Mouse (Mus musculus): Measurements from ENCODE around the gene Sema4b. TPM values are rescaled to one million over a fixed set of nuclear protein-coding genes. Genes with fewer than 3 reads are reported as not detected.

Sema4b gene
- polyA plus RNA-seq, 1 experiment from 2014 or later, result 8.3 TPM

DNA sequence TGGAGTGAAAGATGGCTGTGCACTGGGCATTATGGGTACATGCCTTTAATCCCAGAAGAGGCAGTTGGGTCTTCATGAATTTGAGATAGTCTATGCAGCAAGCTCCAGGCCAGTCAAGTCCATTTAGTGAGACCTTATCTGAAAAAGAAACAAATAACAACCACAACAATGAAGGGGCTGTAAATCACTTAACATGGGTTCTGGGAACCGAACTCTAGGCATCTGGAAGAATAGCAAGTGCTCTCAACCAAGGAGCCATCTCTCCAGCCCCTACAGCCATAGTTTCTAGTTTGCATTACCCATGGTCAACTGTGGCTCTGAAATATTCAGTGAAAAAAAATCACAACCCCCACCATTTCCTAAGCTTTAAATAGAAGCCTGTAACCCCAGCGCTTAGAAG lies 16.8 kb upstream of the Sema4b start:
- no peaks in the 10 kb centered on the region for H3K9me3 ChIP-seq (ENCODE audit: control insufficient read depth, low read length)
- DNase-seq (ENCODE audit: low spot score) (no peak), ATAC-seq (ENCODE audit: insufficient number of reproducible peaks, low FRiP score, low TSS enrichment, low read depth) (no peak)
- no peaks in the 10 kb centered on the region for H3K27me3 ChIP-seq (ENCODE audit: control insufficient read depth, insufficient read depth, low read length)
- no peaks in the 10 kb centered on the region for H3K36me3 ChIP-seq (ENCODE audit: control insufficient read depth, insufficient read depth, low read length)
- H3K4me1 ChIP-seq (ENCODE audit: control insufficient read depth, insufficient read depth, low read length), result no peaks in the 10 kb centered on the region
- no peak overlapping the region for H3K4me2 ChIP-seq (ENCODE audit: low read depth, severe bottlenecking)
- 77% methylated on average over 2 of the region's 2 CpGs for WGBS
- H3K4me3 ChIP-seq (ENCODE audit: low read depth, low read length), result no peak overlapping the region
- H3K9ac ChIP-seq (ENCODE audit: low read length), result no peak overlapping the region
- no peak overlapping the region for H3K27ac ChIP-seq (replicated peaks; ENCODE audit: low read depth, low read length)

- Histone ChIP-seq H3K9ac (ENCODE audit: low read length) (no peak overlapping the region), H3K4me1 (ENCODE audit: control insufficient read depth, insufficient read depth, low read length) (no peaks in the 10 kb centered on the region), H3K27me3 (ENCODE audit: control insufficient read depth, insufficient read depth, low read length) (no peaks in the 10 kb centered on the region), H3K36me3 (ENCODE audit: control insufficient read depth, insufficient read depth, low read length) (no peaks in the 10 kb centered on the region), H3K4me3 (ENCODE audit: low read depth, low read length) (no peak overlapping the region), H3K4me2 (ENCODE audit: low read depth, severe bottlenecking) (no peak overlapping the region), H3K9me3 (ENCODE audit: control insufficient read depth, low read length) (no peaks in the 10 kb centered on the region), H3K27ac (replicated peaks; ENCODE audit: low read depth, low read length) (no peak overlapping the region)
- no peak for DNase-seq (ENCODE audit: low spot score)
- WGBS, result 60% methylated on average over 8 of the region's 8 CpGs
- no peak for ATAC-seq (ENCODE audit: insufficient number of reproducible peaks, low FRiP score, low TSS enrichment, low read depth)
These were observed 15.3 kb upstream of the Sema4b start for GRCm38 (mm10) chr7:80171345-80171744.

GRCm38 (mm10) chr7:80172069-80172956 lies 14.3 kb upstream of the Sema4b start:
- Histone ChIP-seq H3K4me2 (ENCODE audit: low read depth, severe bottlenecking) (no peak overlapping the region), H3K9ac (ENCODE audit: low read length) (no peak overlapping the region), H3K27ac (replicated peaks; ENCODE audit: low read depth, low read length) (no peak overlapping the region), H3K9me3 (ENCODE audit: control insufficient read depth, low read length) (no peaks in the 10 kb centered on the region), H3K27me3 (ENCODE audit: control insufficient read depth, insufficient read depth, low read length) (no peaks in the 10 kb centered on the region), H3K36me3 (ENCODE audit: control insufficient read depth, insufficient read depth, low read length) (no peaks in the 10 kb centered on the region), H3K4me1 (ENCODE audit: control insufficient read depth, insufficient read depth, low read length) (no peaks in the 10 kb centered on the region), H3K4me3 (ENCODE audit: low read depth, low read length) (no peak overlapping the region)
- no peak for DNase-seq (ENCODE audit: low spot score)
- 74% methylated on average over 8 of the region's 8 CpGs for WGBS
- ATAC-seq (ENCODE audit: insufficient number of reproducible peaks, low FRiP score, low TSS enrichment, low read depth), result no peak

DNA sequence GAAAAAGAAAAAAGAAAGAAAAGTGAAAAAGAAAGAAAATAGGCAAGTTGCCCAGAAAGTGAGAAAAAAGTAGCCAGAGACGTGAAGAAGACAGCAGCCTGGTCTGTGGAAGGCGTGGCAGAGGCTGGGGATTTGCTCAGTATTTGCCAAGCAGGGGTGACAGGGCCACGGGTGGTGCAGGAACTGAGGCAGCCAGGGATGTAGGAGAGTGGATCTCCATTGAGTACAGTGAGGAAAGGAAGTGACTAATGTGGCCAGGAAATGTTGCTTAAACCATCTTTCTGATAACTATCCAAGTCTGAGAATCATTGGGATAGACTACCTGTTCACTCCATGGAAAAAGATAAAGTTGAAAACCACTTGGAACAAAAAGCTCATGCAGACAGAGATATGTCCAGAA lies 10.5 kb upstream of the Sema4b start:
- Histone ChIP-seq H3K4me3 (ENCODE audit: low read depth, low read length) (no peak overlapping the region), H3K4me2 (ENCODE audit: low read depth, severe bottlenecking) (no peak overlapping the region), H3K9me3 (ENCODE audit: control insufficient read depth, low read length) (no peaks in the 10 kb centered on the region), H3K9ac (ENCODE audit: low read length) (no peak overlapping the region), H3K4me1 (ENCODE audit: control insufficient read depth, insufficient read depth, low read length) (no peaks in the 10 kb centered on the region), H3K27me3 (ENCODE audit: control insufficient read depth, insufficient read depth, low read length) (no peaks in the 10 kb centered on the region), H3K36me3 (ENCODE audit: control insufficient read depth, insufficient read depth, low read length) (no peaks in the 10 kb centered on the region), H3K27ac (replicated peaks; ENCODE audit: low read depth, low read length) (no peak overlapping the region)
- WGBS, result 78% methylated on average over 3 of the region's 3 CpGs
- DNase-seq (ENCODE audit: low spot score) (no peak), ATAC-seq (ENCODE audit: insufficient number of reproducible peaks, low FRiP score, low TSS enrichment, low read depth) (no peak)

DNA sequence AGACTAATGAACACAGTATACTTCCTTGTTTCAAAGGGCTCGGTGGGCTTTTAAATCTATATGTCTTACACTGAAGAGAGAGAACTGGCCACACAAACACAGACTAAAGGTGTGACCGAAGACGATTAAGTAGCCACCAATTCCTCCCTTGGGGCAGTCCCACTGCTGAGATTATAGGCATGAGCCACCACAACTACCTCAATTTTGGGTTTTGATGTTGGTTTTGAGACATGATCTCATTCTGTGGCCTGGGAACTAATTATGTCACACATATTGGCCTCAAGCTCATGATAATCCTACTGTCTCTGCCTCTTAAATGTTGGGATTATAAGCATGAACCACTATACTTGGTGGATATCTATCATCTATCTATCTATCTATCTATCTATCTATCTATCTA lies 9.2 kb upstream of the Sema4b start:
- no peaks in the 10 kb centered on the region for H3K36me3 ChIP-seq (ENCODE audit: control insufficient read depth, insufficient read depth, low read length)
- no peak overlapping the region for H3K27ac ChIP-seq (replicated peaks; ENCODE audit: low read depth, low read length)
- whole genome bisulfite sequencing, result 98% methylated on average over 3 of the region's 3 CpGs
- H3K27me3 ChIP-seq (ENCODE audit: control insufficient read depth, insufficient read depth, low read length), result no peaks in the 10 kb centered on the region
- H3K9ac ChIP-seq (ENCODE audit: low read length), result no peak overlapping the region
- no peaks in the 10 kb centered on the region for H3K4me1 ChIP-seq (ENCODE audit: control insufficient read depth, insufficient read depth, low read length)
- no peak for ATAC-seq (ENCODE audit: insufficient number of reproducible peaks, low FRiP score, low TSS enrichment, low read depth)
- H3K4me2 ChIP-seq (ENCODE audit: low read depth, severe bottlenecking), result no peak overlapping the region
- no peak overlapping the region for H3K4me3 ChIP-seq (ENCODE audit: low read depth, low read length)
- DNase-seq (ENCODE audit: low spot score), result no peak
- H3K9me3 ChIP-seq (ENCODE audit: control insufficient read depth, low read length), result no peaks in the 10 kb centered on the region

DNA sequence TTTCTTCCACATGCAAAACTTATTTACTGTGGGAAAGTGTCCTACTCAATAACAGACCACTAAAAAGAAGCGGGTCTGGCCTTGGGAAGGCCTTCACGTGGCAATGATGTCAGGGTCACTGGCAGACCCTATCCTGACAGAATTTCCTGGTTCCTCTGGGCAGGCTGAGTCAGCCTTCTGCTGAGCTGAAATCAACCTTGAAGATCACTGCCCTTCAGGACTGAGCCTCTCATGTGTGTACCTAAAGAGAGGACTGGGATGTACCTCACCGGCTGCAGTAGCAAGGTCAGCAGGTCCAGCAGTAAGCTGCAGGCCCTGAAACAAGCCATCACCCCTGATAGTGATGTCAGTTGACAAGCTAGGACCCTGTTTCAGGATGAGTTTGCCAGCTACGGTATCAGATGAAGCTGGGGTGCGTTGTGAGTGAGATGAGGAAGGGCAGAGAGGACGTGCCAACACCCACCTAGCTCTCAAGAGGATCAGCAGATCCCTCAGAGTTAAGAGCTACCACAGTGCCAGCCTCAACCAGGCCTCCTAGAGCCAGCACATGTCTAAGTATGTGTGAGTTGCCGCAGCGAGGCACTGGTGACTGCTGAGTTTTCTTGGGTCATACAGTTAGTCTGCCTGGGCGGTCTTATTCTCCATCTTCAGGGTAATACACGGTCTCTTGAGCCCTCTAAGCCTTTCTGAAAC lies 8.5 kb upstream of the Sema4b start:
- H3K4me1 ChIP-seq (ENCODE audit: control insufficient read depth, insufficient read depth, low read length), result no peaks in the 10 kb centered on the region
- H3K9ac ChIP-seq (ENCODE audit: low read length), result no peak overlapping the region
- 89% methylated on average over 10 of the region's 10 CpGs for WGBS

GRCm38 (mm10) chr7:80179327-80179726 lies 7.3 kb upstream of the Sema4b start:
- DNase-seq (ENCODE audit: low spot score) (no peak), ATAC-seq (ENCODE audit: insufficient number of reproducible peaks, low FRiP score, low TSS enrichment, low read depth) (no peak)

More for the DNA sequence above, 8.5 kb upstream of the Sema4b start:
- Histone ChIP-seq H3K36me3 (ENCODE audit: control insufficient read depth, insufficient read depth, low read length) (no peaks in the 10 kb centered on the region), H3K9me3 (ENCODE audit: control insufficient read depth, low read length) (no peaks in the 10 kb centered on the region), H3K4me3 (ENCODE audit: low read depth, low read length) (no peak overlapping the region), H3K27me3 (ENCODE audit: control insufficient read depth, insufficient read depth, low read length) (no peaks in the 10 kb centered on the region), H3K4me2 (ENCODE audit: low read depth, severe bottlenecking) (no peak overlapping the region), H3K27ac (replicated peaks; ENCODE audit: low read depth, low read length) (no peak overlapping the region)
- no peak for DNase-seq (ENCODE audit: low spot score)
- no peak for ATAC-seq (ENCODE audit: insufficient number of reproducible peaks, low FRiP score, low TSS enrichment, low read depth)

GRCm38 (mm10) chr7:80179790-80180189 lies 6.9 kb upstream of the Sema4b start:
- no peak overlapping the region for H3K4me3 ChIP-seq (ENCODE audit: low read depth, low read length)
- WGBS, result 80% methylated on average over 6 of the region's 6 CpGs
- no peak overlapping the region for H3K9ac ChIP-seq (ENCODE audit: low read length)
- no peaks in the 10 kb centered on the region for H3K36me3 ChIP-seq (ENCODE audit: control insufficient read depth, insufficient read depth, low read length)
- H3K27ac ChIP-seq (replicated peaks; ENCODE audit: low read depth, low read length), result no peak overlapping the region
- no peak for DNase-seq (ENCODE audit: low spot score)
- ATAC-seq (ENCODE audit: insufficient number of reproducible peaks, low FRiP score, low TSS enrichment, low read depth), result no peak
- H3K4me2 ChIP-seq (ENCODE audit: low read depth, severe bottlenecking), result no peak overlapping the region
- no peaks in the 10 kb centered on the region for H3K9me3 ChIP-seq (ENCODE audit: control insufficient read depth, low read length)
- H3K27me3 ChIP-seq (ENCODE audit: control insufficient read depth, insufficient read depth, low read length), result no peaks in the 10 kb centered on the region
- no peaks in the 10 kb centered on the region for H3K4me1 ChIP-seq (ENCODE audit: control insufficient read depth, insufficient read depth, low read length)

More at GRCm38 (mm10) chr7:80179327-80179726, 7.3 kb upstream of the Sema4b start:
- no peak overlapping the region for H3K27ac ChIP-seq (replicated peaks; ENCODE audit: low read depth, low read length)
- H3K27me3 ChIP-seq (ENCODE audit: control insufficient read depth, insufficient read depth, low read length), result no peaks in the 10 kb centered on the region
- H3K4me1 ChIP-seq (ENCODE audit: control insufficient read depth, insufficient read depth, low read length), result no peaks in the 10 kb centered on the region
- H3K9me3 ChIP-seq (ENCODE audit: control insufficient read depth, low read length), result no peaks in the 10 kb centered on the region
- H3K4me2 ChIP-seq (ENCODE audit: low read depth, severe bottlenecking), result no peak overlapping the region
- H3K4me3 ChIP-seq (ENCODE audit: low read depth, low read length), result no peak overlapping the region
- 93% methylated on average over 6 of the region's 6 CpGs for WGBS
- H3K36me3 ChIP-seq (ENCODE audit: control insufficient read depth, insufficient read depth, low read length), result no peaks in the 10 kb centered on the region
- no peak overlapping the region for H3K9ac ChIP-seq (ENCODE audit: low read length)

Data from limb, embryonic 11.5 days (tissue).